Mouse (Mus musculus) mouse embryonic stem cell (cell line): ENCODE results near the gene Fance.
"Not testable (repeated sequence)": the region's sequence is repeated elsewhere in the genome, so short reads cannot be mapped to it uniquely, and the experiment has no call there.

Experiments
- in situ Hi-C, 2 experiments: fragments of 300-500 bp; cut with MboI; formaldehyde crosslinking; loops; 1 replicate in 1 of 2; 3 replicates in 1 of 2; pipeline ENCODE4 v1.14.3; 2019 to 2020; ENCODE audit warnings: low sequenced_read_pairs in 2 of 2, low pct_unique_long_range_greater_than_20kb in 1 of 2, mixed read lengths in 1 of 2; ENCODE audit not compliant: unreplicated experiment in 1 of 2

Fance gene

GRCm38 (mm10) chr17:28337547-28337946 lies 24.2 kb downstream of the Fance start:
- in situ Hi-C loops: no loop called here

GRCm38 (mm10) chr17:28340578-28340977 lies 27.3 kb downstream of the Fance start:
- in situ Hi-C loops: no loop called here

GRCm38 (mm10) chr17:28341091-28341490 lies 27.8 kb downstream of the Fance start:
- in situ Hi-C loops: no loop called here

GRCm38 (mm10) chr17:28344050-28344607 lies 30.8 kb downstream of the Fance start:
- in situ Hi-C loops: no loop called here

- in situ Hi-C loops: no loop called here
Observed at GRCm38 (mm10) chr17:28344670-28345069, 31.4 kb downstream of the Fance start.

- in situ Hi-C loops: no loop called here
Observed at GRCm38 (mm10) chr17:28345271-28345721, 32.0 kb downstream of the Fance start.

- in situ Hi-C loops: no loop called here
Observed at GRCm38 (mm10) chr17:28345882-28346281, 32.6 kb downstream of the Fance start.

- in situ Hi-C loops: no loop called here
Observed at GRCm38 (mm10) chr17:28347327-28347726, 34.0 kb downstream of the Fance start.

- in situ Hi-C loops: no loop called here
Observed at GRCm38 (mm10) chr17:28348211-28348610, 34.9 kb downstream of the Fance start.

GRCm38 (mm10) chr17:28349264-28349880 lies 36.1 kb downstream of the Fance start:
- in situ Hi-C loops: no loop called here

- in situ Hi-C loops: no loop called here
Observed at GRCm38 (mm10) chr17:28349901-28350465, 36.7 kb downstream of the Fance start.

GRCm38 (mm10) chr17:28350466-28351352 lies 37.4 kb downstream of the Fance start, which contains the start of gene Tead3:
TSS of gene Tead3 (minus strand) at chr17:28350817.
- in situ Hi-C loops: no loop called here

GRCm38 (mm10) chr17:28351353-28351890 lies 38.1 kb downstream of the Fance start:
- in situ Hi-C loops: no loop called here

- in situ Hi-C loops: no loop called here
Observed at GRCm38 (mm10) chr17:28352018-28352417, 38.7 kb downstream of the Fance start.

- in situ Hi-C loops: no loop called here
Observed at GRCm38 (mm10) chr17:28355871-28356270, 42.6 kb downstream of the Fance start.

GRCm38 (mm10) chr17:28358576-28359261 lies 45.4 kb downstream of the Fance start:
- in situ Hi-C loops: not testable (repeated sequence)

GRCm38 (mm10) chr17:28360531-28361277 lies 47.4 kb downstream of the Fance start:
- in situ Hi-C loops: no loop called here
